Mouse (Mus musculus): ENCODE results near the gene Tmem115.
"Not testable (repeated sequence)": the region's sequence is repeated elsewhere in the genome, so short reads cannot be mapped to it uniquely, and the experiment has no call there.

The Tmem115 gene

DNA sequence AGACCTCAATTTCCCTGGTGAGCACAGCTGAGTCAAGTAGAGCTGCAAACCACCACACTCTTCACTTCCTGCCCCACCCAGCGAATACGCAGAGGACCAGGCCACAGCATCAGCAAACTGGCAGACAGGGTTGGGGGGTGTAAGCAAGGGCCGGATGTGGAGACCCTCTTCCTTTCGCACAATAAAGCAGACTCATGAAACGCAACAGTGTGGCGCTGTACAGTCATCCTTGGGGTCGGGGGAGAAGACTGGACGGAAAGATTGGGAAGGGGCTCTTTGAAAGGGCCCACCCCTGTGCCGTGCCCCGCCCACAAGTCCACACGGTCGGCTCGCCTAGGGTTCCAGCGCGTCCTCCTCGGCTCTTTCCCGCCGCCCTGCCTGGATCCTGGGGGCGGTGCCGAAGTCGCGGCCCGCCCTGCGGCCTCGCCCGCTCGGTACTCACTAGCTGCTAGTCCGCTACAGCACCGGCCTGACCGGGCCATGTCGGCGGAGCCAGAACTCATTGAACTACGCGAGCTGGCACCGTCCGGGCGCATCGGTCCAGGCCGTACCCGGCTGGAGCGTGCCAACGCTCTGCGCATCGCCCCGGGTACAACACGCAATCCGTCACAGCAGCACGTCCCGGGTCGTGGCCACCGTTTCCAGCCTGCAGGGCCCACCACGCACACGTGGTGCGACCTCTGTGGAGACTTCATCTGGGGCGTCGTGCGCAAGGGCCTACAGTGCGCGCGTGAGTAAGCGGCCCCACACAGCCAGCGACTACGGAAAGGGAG lies 17.6 kb downstream of the Tmem115 start, which contains the start of gene Rassf1:
TSS of gene Rassf1 (plus strand) at position 439 of the 773 bp plus-strand sequence.
- peak; percentile 85 for DNase-seq

DNA sequence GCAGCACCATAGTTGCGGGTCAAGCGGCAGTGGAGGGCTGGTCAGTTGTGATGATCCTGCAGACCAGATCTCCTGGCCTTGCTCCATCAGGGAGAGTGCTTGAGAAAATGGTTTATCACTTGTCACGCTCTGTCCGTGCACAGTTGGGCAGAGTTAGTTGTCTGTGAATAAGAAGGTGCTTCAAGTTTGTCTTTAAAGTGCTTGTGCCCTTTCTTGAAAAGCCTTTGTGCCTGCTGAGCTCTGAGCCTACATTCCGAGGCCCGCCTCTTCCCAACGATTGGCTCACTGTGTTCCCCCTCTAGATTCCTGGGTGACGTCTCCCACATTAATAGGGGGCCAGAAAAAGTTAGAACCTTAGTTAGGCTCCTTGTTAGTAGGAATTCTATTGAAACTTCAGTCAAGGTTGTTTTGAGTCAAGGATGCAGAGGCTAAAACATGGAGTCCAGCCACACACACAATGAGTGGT lies 18.2 kb downstream of the Tmem115 start:
- DNase-seq, result no peak

DNA sequence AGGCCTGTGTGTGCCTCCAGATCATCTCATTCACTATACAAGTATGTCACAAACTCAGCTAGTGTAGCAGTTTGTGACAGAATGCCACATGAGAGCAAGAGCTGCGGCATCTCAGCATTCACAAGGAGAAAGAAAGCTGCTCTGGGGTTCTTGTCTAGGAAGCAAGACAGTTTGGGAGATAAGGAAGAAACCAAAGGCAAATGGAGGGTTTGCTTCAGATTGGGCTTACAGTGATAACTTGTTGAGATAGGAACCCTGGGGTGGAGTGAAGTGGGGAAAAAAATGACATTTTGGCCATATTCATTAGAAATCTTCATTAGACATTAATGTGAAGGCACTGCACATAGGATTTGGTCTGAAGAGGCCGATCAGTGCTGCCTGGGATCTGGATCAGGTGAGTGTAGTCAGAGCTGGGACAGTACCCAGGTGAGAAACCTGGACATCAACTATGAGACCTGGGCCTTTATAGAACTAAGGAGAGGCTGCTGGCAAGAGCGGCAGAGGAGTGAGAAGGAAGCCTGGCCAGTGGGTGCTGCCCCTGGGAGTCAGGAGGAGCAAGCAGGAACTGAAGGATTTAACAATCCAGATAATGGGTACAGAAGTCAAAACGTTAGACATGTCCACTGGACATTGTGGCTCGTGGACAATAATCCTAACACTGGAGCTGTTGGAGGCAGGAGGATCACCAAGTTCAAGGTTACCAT lies 19.1 kb downstream of the Tmem115 start:
- no peak for DNase-seq

DNA sequence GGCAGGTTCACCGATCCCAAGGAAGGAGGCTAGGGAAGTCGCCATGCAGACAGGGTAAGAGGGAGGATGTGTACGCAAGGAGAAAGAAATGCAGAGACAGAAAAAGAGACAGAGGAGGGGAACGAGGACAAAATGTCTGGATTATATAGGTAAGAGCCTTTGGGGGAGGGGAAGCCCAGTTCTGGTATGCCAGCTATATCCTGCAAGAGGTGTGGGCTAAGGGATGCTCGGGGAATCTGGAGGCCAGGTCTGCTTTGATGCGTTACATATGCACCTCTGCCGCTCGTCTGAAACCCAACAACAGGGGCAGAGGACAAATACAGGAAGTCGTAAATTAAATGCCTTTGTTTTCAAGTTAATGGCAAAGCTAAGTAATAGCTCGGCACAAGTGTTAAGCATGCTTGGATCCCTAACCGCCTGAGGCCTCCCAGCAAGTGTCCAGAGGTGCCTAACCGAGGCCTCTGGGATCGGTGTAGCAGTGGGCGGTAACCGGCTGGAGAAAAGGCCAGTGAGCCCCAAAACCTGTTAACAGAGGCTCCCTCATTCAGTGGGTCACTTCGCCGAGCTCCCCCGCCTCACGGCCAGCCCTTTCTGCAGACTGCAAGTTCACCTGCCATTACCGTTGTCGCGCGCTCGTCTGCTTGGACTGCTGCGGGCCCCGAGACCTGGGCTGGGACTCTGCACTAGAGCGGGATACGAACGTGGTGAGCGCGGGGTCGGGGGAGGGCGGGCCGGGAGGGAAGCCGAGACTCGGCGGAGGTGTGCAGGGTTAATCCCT lies 20.0 kb downstream of the Tmem115 start:
- peak; percentile 50 for DNase-seq

DNA sequence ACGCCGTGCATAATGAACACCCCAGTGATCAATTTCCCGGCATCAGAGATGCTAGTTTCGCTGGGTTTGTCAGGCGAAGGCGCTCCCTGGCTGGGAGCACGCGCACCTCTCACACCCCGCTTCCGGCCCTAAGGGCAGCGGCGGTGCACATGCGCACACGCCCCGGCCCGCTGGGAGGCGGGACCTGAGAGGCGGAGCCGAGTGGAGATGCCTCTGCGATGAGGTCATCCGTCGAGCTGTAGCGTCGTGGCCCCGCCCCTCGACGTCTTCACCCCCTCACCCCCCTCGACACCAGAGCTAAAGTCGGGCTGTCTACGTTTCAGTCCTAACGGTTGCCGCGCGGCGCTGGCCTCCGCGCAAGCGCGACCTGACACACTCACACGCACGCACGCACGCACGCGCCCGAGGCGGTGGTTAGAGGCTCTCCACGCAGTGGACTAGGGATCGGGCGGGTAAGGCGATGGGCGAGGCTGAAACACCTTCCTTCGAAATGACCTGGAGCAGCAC lies 20.6 kb downstream of the Tmem115 start:
- peak; percentile 99 for DNase-seq

DNA sequence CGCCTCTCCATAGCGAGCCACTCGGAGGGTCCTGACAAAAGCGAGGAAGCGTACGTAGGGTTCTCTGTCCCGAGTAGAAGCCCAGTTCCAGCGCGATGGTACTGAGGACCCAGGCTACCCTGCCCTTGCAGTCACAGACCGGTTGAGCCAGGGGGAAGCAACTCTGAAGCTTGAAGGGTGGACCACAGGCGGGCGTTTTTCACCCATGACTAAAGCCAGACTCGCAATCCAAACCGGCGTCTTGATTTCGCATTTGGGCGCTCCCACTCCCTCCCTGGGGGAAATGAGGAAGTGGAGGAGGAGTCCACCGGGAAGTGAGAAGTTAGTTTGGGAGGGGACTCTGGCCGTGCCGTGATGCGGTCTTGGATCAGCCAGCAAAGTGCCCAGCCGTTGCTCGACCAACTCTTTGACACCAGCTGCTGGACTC lies 21.3 kb downstream of the Tmem115 start:
- DNase-seq, result peak; percentile 72

DNA sequence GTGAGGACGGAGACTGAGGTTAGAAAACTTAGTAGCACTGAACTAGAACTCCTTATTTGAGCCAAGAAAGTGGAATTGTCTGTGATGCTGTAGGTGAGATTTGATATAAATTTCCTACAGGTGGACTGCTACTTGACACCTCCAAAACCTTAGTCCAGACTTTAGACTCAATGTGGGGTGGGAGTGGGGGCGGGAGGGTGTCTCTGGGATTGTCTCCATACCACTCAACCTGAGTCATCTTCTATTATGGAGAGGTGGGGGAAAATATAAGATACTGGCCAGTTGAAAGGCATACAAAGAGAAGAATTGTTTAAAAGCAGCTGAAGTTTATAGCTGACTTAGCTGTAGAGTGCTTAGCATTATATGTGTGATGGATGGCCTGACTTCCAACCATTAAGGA lies 22.0 kb downstream of the Tmem115 start:
- no peak for DNase-seq

DNA sequence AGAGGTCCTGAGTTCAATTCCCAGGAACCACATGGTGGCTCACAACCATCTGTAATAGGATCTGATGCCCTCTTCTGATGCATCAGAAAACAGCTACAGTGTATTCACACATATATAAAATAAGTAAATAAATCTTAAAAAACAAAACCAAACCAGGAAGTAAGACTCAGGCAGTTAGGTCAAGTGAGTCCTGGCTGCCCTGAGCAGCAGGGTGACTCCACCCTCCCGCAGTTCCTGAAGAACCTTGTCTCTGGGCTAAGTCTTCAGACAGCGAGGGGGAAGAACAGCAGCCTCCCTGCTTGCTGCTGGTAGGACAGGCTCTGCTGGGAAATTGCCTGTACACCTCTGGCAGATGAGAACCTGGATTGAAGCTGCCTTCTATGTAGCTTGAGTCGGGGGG lies 22.6 kb downstream of the Tmem115 start:
- DNase-seq, result no peak

DNA sequence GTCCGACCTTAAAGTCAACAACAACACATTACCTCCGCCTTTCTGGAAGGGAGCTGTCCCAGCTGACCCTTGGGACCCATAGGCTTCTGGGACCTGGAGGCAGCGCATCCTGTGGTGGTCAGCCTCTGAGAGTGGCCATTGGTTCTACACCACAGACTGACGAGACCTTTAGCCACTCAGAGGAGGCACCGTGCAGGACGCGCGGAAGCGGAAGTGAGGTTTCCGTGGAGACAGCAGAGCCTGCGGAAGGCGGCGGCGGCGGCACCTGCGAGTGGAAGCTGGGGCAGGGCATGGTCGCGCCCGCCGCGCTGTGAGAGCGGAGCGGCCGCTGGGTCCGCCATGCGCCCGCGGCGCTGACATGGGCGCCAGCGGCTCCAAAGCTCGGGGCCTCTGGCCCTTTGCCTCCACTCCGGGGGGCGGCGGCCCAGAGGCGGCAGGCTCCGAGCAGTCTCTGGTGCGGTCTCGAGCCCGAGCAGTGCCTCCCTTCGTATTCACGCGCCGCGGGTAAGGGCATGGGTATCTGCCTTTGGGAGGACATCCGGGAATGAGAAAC lies 29.4 kb downstream of the Tmem115 start, which contains the start of gene Tusc2:
TSS of gene Tusc2 (plus strand) at position 227 of the 553 bp plus-strand sequence.
- DNase-seq, result peak; percentile 96

DNA sequence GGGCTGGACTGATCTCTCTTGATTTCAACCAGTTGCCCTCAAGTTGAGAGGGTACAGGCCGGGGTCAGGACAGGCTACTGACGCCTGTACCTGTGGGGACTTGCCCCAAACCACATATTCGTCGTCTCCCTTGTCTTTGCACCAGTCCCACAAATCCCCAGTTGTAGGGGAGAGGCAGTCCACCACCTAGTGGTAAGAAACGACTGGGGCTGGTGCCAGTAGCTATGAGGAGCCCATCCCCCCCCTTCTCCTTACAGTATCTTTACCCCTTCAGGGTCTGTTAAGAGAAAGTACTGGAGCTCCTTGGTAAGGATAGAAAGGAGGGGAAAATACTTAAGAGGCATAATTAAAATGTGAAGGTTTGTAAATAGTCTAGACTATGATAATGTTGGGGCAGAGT lies 31.8 kb downstream of the Tmem115 start:
- DNase-seq, result not testable (repeated sequence)

DNA sequence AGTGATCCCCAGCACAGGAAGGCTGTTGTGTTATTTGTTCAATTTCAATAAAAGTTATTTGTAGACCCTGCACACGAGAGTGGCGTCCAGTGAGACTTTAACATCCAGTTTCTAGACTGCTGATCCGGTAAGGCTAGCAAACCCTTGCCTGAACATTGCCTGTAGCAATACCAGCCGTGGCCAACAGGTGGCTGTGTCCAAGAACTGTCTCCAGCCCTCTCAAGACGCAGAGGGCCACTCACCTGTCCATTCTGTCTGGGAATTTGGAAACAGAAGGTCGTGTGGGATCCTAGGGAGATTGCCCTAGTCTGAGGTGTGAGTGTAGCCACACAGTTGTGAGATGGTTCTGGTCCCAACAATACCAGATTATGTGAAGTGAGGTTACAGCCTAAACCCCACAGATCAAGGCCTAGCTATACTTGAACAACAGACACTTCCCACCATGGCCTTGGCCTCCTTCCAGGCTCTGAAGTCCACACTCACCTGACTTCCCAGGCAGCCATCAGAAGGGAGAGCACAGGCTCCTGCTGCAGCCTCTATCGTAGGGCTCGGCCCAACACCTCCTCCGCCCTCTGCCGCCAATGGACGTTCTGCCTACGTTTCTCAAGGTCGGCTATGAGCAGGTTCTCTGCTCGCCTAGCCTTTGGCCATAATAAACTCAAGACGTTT lies 32.4 kb downstream of the Tmem115 start:
- DNase-seq, result peak; percentile 81

DNA sequence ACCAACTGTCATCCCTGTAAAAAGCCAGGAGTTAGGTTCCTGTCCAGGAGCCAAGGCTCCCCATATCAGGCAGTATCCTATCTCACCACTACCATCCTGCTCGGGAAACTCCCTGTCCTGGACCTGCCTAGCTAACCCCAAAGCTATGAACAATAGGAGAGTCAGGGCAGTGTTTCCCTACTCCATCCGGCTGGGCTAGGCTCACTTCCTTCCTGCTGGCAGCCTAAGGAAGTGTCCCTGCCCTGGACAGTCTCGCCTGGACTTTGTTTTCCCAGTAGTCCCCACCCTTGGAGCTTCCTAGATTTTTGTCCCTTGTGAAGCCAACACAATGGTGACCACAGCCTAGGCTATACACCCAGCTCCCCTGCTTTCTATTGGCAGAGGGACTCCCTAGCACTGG lies 33.1 kb downstream of the Tmem115 start:
- no peak for DNase-seq

DNA sequence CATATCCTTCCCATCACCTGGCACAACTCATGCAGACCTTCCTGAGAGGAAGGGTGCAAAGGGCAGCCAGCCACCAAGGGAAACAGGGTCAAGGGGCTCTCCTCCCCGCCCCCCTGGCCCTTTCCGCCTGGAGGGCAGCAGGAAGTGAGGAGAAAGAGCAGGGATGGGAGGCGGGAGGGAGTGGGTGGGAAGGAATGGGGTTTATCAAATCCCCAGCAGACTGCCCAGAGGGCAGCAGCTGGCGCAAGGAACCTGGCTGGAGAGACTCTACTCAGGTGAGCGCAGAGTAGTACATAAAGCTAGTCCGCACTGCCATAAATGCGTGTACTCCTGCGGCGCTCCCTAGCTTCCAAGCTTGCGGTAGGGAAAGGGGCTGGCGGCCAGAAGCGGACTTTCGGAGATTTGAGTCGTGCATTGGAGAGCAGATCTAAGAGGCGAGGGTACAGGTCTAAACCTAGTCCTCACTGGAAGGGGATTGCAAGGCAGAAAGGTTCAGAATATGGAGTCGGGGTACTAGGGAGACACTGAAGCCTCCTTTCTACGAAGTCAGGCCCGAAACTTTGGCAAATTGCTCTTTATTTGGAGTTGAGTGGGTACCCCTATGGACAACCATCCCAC lies 34.1 kb downstream of the Tmem115 start, which contains the start of gene Hyal2:
TSS of gene Hyal2 (plus strand) at position 244 of the 618 bp plus-strand sequence.
- DNase-seq, result peak; percentile 30

DNA sequence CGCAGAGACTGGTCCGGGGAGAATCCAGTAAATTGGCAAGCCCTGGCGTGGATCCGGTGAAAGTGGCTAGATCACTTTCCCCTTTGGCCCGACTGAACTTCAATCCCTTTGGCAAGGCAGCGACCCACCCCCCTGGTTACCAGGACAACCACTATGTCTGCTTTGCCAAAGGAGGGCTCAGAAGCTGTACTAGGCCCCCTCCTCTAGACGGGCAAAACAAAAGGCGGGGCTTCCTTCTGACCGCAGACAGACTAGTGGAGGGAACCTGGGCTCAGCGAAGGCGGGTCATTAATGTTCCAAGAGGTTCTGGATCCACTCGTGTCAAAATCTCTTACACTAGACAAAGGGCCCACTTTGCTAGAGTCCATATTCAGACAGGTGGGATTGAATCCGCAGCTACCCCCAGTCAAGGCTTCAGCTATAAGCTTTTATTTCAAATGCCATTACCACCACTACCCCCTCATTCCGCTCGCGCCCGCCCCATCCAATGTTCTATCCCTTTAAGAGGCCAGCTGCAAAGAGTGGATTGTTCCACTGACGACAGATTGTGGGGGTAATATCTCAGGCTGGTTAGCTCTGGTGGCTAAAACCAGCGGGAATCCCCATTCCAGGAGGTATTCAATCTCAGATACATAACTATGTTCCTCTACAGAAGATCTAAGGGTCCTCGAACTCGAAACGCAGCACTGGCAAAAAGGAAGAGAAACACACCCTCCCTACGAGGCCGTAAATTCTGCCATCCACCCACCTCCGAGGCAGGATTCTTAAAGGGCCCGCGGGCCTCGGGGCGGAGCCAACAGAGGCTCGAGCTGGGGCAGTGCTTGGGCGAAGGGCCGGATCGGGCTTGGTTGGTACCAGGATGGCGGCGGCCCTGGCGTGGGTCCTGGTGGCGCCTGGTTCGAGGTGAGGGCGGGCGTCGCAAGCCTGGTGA lies 34.9 kb downstream of the Tmem115 start:
- DNase-seq, result peak; percentile 95

DNA sequence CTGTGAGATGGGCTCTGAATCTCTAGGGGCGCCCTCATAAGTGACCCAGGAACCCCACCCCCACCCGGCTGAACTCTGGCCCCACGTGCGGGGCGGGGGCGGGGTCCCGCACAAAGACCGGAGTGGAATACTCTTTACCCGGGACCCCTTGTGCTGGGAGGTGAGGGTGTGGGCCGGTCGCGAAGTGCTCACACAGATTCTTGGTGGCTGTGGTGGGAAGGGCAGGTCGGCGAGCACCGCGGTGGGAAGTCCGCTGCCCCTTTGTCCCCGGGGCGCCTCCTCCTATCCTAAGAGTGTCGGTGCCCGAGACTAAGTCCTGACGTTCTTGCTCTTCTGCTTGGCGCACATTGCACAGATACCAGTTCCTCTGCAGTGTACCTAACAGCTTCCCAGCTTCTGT lies 35.5 kb downstream of the Tmem115 start:
- DNase-seq, result no peak

DNA sequence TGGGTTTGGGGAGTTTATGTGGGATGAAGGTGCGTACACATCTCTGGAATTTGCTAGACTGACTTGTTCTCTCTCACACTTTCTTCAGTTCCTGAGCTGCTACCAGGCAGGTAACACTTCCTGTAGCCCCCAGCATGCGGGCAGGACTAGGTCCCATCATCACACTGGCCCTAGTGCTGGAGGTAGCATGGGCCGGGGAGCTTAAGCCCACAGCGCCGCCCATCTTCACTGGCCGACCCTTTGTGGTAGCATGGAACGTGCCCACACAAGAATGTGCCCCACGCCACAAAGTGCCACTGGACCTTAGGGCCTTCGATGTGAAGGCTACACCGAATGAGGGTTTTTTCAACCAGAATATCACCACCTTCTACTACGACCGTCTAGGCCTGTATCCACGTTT lies 36.3 kb downstream of the Tmem115 start:
- DNase-seq, result no peak

DNA sequence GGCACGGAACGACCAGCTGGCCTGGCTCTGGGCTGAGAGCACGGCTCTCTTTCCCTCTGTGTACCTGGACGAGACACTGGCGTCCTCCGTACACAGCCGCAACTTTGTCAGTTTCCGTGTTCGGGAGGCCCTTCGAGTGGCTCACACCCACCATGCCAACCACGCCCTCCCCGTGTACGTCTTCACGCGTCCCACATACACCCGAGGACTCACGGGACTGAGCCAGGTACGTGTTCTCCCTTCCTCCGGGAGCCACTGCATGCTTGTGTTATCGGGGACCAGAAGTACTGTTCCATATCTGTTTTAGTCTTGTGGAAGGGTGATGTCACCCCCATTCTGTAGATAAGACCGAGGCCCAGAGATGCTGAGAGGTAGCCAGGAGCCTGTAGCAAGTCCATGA lies 37.1 kb downstream of the Tmem115 start:
- no peak for DNase-seq

DNA sequence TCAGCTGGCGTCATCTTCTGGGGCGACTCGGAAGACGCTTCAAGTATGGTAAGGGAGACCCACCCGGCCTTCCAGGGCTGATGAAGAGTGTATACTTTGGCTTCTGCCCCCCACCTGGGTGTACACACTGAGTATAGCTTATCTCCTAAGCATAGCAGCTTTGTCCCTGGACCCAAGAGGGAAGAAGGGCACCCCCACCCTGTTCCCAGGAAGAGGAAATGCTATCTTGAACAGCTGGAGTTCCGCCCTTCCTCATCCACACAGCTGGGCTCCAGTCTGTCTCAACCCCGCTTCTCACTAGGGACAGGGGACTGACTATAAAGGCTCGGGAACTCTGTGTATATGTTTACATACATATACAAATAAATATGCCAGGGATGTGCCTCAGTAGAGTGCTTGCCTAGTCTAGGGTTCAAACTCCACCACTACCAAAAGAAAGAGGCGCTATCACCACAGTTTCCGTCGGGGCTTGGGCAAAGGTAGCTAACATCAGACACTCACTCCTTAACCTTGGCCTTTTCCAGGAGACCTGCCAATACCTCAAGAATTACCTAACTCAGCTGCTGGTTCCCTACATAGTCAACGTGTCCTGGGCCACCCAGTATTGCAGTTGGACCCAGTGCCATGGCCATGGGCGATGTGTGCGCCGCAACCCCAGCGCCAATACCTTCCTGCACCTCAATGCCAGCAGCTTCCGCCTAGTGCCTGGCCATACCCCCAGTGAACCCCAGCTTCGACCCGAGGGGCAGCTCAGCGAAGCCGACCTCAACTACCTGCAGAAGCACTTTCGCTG lies 38.0 kb downstream of the Tmem115 start:
- no peak for DNase-seq

DNA sequence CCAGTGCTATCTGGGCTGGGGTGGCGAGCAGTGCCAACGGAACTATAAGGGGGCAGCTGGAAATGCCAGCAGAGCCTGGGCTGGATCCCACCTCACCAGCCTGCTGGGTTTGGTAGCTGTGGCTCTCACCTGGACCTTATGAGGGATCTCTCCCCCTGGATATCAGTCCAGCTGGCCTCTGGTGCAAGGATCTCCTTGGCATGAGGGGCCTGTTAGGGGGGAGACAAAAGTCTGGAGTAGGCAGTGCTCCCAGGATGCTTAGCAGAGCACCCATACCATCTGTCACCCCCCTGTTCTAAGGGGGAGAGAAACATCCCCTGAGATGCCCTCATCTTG lies 38.5 kb downstream of the Tmem115 start:
- DNase-seq, result no peak

DNA sequence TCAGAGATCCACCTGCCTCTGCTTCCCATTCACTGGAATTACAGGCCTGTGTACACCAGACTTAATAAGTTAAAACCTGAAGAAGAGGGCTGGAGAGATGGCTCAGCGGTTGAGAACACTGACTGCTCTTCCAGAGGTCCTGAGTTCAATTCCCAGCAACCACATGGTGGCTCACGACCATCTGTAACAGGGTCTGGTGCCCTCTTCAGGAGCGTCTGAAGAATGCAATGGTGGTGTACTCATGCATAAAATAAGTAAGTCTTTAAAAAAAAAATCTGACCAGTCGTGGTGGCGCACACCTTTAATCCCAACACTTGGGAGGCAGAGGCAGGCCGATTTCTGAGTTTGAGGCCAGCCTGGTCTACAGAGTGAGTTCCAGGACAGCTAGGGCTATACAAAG lies 40.0 kb downstream of the Tmem115 start:
- DNase-seq, result not testable (repeated sequence)

Data from embryo, embryonic 11 days (tissue).